In the genomic region with DNA sequence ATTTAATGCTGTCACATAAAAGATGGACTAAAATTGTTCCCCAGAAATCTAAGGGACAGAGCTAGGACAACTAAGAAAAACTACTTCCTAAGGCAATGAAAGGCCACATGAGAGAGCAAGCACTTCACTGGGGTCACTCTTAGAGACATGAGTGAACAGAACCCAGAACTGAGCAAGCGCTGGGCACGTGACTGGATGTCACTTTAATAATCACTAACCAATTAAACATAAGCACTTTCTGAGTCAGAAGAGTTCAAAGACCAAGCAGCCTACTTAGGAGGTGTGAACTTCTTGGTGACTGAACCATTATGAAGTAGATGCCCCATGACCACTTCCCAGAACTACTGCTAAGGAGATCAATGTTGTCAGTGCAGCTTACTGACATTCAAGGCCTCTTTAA, we compare ENCODE assay signal across 24 mouse cellular contexts. TPM values are rescaled to one million over a fixed set of nuclear protein-coding genes. Genes with fewer than 3 reads are reported as not detected.
DNase-seq lines count a peak whose midpoint lies in the region; ATAC-seq and TF ChIP-seq lines count a peak whose summit lies in the region.
"Had no signal": no experiment of that assay in that cellular context is flagged by ENCODE, and none has a peak within 500 bp of the region (broad histone marks: within the 10 kb centered on the region; RNA-seq: fewer than 3 reads in every experiment).

No protein-coding gene starts in this region.

- no peak overlapping the region for H3K27ac ChIP-seq in kidney, adult 2 months (ENCODE audit: insufficient read depth, low read depth, low read length)
- H3K27ac ChIP-seq in kidney, embryonic 16.5 days (ENCODE audit: low read length), result no peak overlapping the region
- H3K27ac ChIP-seq in kidney, postnatal 0 days, result no peak overlapping the region
- H3K27ac ChIP-seq: embryonic facial prominence, embryonic 12.5 days; embryonic facial prominence, embryonic 15.5 days; heart, embryonic 15.5 days; hindbrain, embryonic 14.5 days had no signal

- 48% methylated on average over 2 of the region's 2 CpGs for WGBS in kidney, adult 2 months
- WGBS in kidney, embryonic 16.5 days, result 85% methylated on average over 2 of the region's 2 CpGs
- 80% methylated on average over 2 of the region's 2 CpGs for WGBS in kidney, postnatal 0 days

- no peak for ATAC-seq in kidney, embryonic 16.5 days (ENCODE audit: low FRiP score, low TSS enrichment)
- ATAC-seq in kidney, postnatal 0 days (replicated peaks; ENCODE audit: low FRiP score, low read depth), result peak; percentile 43; the same call in 1 of the 2 replicates
- ATAC-seq: CD4-positive, CD25-positive, alpha-beta regulatory T cell, adult 4 months; forebrain, embryonic 14.5 days; forebrain, postnatal 0 days had no signal

- TF ChIP-seq CTCF in kidney, adult 2 months (conservative IDR thresholded peaks at IDR 0.05; ENCODE audit: insufficient read depth, insufficient read length, low read depth, low read length), result no peak
- no peak for TF ChIP-seq CTCF in kidney, postnatal 0 days (IDR thresholded peaks at IDR 0.05; ENCODE audit: low read depth)

- H3K27me3 ChIP-seq in kidney, adult 2 months (replicated peaks; ENCODE audit: control insufficient read depth, insufficient read depth, low read length), result no peaks in the 10 kb centered on the region
- H3K27me3 ChIP-seq in kidney, embryonic 16.5 days (ENCODE audit: insufficient read depth, low read length), result no peaks in the 10 kb centered on the region
- H3K27me3 ChIP-seq in kidney, postnatal 0 days (ENCODE audit: insufficient read depth, low read length), result no peaks in the 10 kb centered on the region
- H3K27me3 ChIP-seq: embryonic facial prominence, embryonic 12.5 days; embryonic facial prominence, embryonic 15.5 days; heart, embryonic 12.5 days; heart, embryonic 15.5 days had no signal

- TF ChIP-seq POLR2A in kidney, adult 2 months (IDR thresholded peaks at IDR 0.05; ENCODE audit: low read depth, low read length), result no peak

- no peaks in the 10 kb centered on the region; the same call in 1 of the 2 replicates for H3K36me3 ChIP-seq in kidney, adult 2 months (ENCODE audit: control insufficient read depth, insufficient read depth, low read length)
- peaks cover 19% of the 10 kb centered on the region for H3K36me3 ChIP-seq in kidney, embryonic 16.5 days (ENCODE audit: insufficient read depth, low read length)
- H3K36me3 ChIP-seq in kidney, postnatal 0 days (ENCODE audit: insufficient read depth, low read length), result peaks cover 23% of the 10 kb centered on the region; the same call in 1 of the 2 replicates

- no peak overlapping the region for H3K4me3 ChIP-seq in kidney, adult 2 months (ENCODE audit: insufficient read depth, low read depth, low read length)
- H3K4me3 ChIP-seq in kidney, embryonic 16.5 days (ENCODE audit: low read length), result no peak overlapping the region
- H3K4me3 ChIP-seq in kidney, postnatal 0 days (replicated peaks; ENCODE audit: low read depth, low read length), result no peak overlapping the region
- H3K4me3 ChIP-seq: embryonic facial prominence, embryonic 12.5 days; embryonic facial prominence, embryonic 15.5 days; heart, embryonic 12.5 days; heart, embryonic 15.5 days had no signal

- H3K4me1 ChIP-seq in kidney, adult 2 months (ENCODE audit: control insufficient read depth, insufficient read depth, low read length), result peaks cover 26% of the 10 kb centered on the region
- peaks cover 16% of the 10 kb centered on the region for H3K4me1 ChIP-seq in kidney, embryonic 16.5 days (ENCODE audit: insufficient read depth, low read length)
- 0 out of 2 replicates have a peak, but pooled peaks cover 2% of the 10 kb centered on the region for H3K4me1 ChIP-seq in kidney, postnatal 0 days (replicated peaks; ENCODE audit: insufficient read depth, low read length)
- H3K4me1 ChIP-seq: embryonic facial prominence, embryonic 12.5 days; embryonic facial prominence, embryonic 15.5 days had no signal

- peak; percentile 84 for DNase-seq in kidney, adult 2 months
- DNase-seq in kidney, postnatal 0 days (ENCODE audit: low spot score), result no peak
- no peak for DNase-seq in kidney, adult 18-20 months
- DNase-seq in kidney, postnatal 36 days, result peak; percentile 56 to 71
- DNase-seq in frontal cortex, adult 2 months (ENCODE audit: extremely low spot score in 1 of 2, low spot score in 1 of 2), result no peak
- DNase-seq: adrenal gland, adult 2 months; adrenal gland, postnatal 14 days; cerebellum, adult 11 months; cerebellum, adult 2 months; cerebellum, adult 9-11 months; cerebellum, postnatal 25 days; forebrain, postnatal 0 days; gastrocnemius, postnatal 25 days; heart, adult 18-20 months; heart, postnatal 10 days; heart, postnatal 36 days had no signal

- no peak overlapping the region for H3K4me2 ChIP-seq in kidney, embryonic 16.5 days (replicated peaks; ENCODE audit: low read depth, low read length)
- no peak overlapping the region for H3K4me2 ChIP-seq in kidney, postnatal 0 days (ENCODE audit: low read length)
- H3K4me2 ChIP-seq: embryonic facial prominence, embryonic 12.5 days; embryonic facial prominence, embryonic 15.5 days; heart, embryonic 12.5 days; heart, embryonic 15.5 days; hindbrain, embryonic 14.5 days had no signal

- no peak overlapping the region for H3K9ac ChIP-seq in kidney, embryonic 16.5 days (replicated peaks; ENCODE audit: low read length)
- H3K9ac ChIP-seq in kidney, postnatal 0 days (ENCODE audit: low read depth, low read length), result no peak overlapping the region
- H3K9ac ChIP-seq: embryonic facial prominence, embryonic 12.5 days; embryonic facial prominence, embryonic 15.5 days; forebrain, postnatal 0 days; heart, embryonic 12.5 days; heart, embryonic 15.5 days; hindbrain, embryonic 14.5 days had no signal

- peaks cover 16% of the 10 kb centered on the region for H3K9me3 ChIP-seq in kidney, embryonic 16.5 days (ENCODE audit: low read length)
- no peaks in the 10 kb centered on the region for H3K9me3 ChIP-seq in kidney, postnatal 0 days (replicated peaks; ENCODE audit: low read length)
- H3K9me3 ChIP-seq: heart, embryonic 15.5 days had no signal

RNA-seq across cellular contexts. Expression of gene Rasa2, which starts 20.6 kb away (rescaled TPM):
- polyA plus RNA-seq in kidney, adult 2 months (2012; rRNA removed), result 2.5 and 3.5 TPM in 2 replicates
- polyA plus RNA-seq in kidney, embryonic 16.5 days (2015; fragmentation: Nextera tagmentation; extraction: Ambion mirVana), result 18.7 and 19.3 TPM in 2 replicates
- polyA plus RNA-seq in kidney, postnatal 0 days (2015; fragmentation: Nextera tagmentation; extraction: Ambion mirVana), result 13.8 and 14.9 TPM in 2 replicates
- polyA plus RNA-seq in frontal cortex, adult 2 months (2012; rRNA removed), result 26.8 and 28.6 TPM in 2 replicates

Comparison
In these comparisons a context has a peak if more than half of its experiments do, and no peak if none do; other contexts are left out.
1. DNase-seq: peak in kidney, adult 2 months (single experiment) and kidney, postnatal 36 days (2 of 2); none in kidney, postnatal 0 days (single experiment), kidney, adult 18-20 months (single experiment) and frontal cortex, adult 2 months (0 of 2).